Mouse (Mus musculus): ENCODE data around the gene Dgcr8.
"Not testable (repeated sequence)": the region's sequence is repeated elsewhere in the genome, so short reads cannot be mapped to it uniquely, and the experiment has no call there.

The Dgcr8 gene

DNA sequence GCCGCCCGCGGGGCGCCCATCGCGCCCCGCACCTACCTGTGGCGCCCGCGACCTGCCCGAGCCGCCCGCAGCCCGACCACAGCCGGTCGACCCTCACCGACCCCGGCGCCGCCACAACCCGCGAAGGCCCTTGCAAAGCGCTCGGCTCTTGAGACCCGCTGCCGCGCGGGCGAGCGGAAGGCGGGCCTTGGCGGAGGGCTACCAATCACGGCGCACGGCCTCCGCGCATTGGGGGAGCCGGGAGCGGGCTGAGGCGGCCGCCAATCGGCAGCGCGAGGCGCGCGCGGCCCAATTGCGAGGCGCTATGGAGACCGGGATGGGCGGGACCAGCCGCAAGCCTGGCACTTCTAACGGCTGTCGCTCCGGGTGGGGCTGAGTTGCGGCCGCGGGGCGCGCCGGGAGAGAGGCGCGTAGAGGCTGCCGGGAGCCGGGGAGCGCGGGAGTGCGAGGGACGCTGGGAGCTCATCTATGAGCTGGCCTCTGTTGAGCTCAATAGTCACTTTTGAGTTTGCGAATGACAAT lies at the start of gene Dgcr8:
Dgcr8 (minus strand) TSS at position 180 of the 522 bp plus-strand sequence.
- DNase-seq (ENCODE audit: low read depth, low spot score), result peak; percentile 97

DNA sequence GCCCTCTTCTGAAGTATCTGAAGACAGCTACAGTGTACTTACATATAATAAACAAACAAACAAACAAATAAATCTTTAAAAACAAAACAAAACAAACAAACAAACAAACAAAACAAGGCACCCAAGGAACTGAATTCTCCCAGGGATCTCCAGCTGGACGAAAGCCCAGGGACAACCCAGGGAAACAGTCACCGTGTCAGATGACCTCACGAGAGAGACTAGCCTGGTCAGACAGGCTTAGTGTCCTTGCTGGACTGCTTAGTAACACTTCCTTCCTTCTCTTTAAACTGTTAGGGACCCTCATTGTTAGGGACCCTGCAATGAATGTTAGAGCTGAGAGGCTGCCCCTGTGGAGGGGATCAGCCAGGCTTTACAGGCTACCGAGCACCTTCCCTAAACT lies 48.2 kb upstream of the Dgcr8 start:
- DNase-seq (ENCODE audit: low read depth, low spot score), result no peak

DNA sequence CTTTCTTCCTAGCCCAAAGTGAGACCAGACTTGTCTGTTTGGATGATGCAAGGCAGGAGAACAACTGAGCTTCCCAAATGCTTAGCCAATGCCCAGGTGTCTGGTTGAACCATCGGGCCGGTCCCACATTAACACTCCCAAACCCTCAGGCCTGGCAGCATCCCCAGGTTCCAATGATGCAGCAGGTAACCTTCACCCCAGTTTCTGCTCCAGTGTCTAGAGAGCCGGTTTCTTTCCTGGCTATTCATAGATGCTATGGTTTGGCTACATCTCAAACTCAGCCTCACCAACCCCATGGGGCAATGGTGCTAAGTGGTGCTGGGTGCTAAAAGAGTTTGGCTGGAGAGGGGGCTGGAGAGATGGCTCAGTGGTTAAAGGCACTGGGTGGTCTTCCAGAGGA lies 46.9 kb upstream of the Dgcr8 start:
- no peak for DNase-seq (ENCODE audit: low read depth, low spot score)

DNA sequence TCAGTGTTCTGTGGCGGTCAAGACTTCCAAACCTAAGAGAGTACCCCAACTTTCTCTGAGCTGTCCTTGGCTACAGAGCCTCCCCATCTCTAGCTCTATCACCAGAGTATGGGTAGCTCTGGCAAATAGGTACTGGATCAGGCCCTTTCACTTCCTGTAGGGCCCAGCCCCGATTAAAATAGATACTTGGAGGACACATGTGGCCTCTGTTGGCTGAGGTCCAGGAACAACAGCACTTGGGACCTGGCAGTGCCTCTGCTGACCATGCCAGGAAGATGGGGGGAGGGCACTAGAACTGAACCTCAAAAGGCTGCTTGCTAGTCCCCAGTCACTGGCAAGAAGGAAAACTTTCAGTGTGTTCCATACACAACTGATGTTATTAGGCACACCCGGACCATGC lies 44.9 kb upstream of the Dgcr8 start:
- no peak for DNase-seq (ENCODE audit: low read depth, low spot score)

DNA sequence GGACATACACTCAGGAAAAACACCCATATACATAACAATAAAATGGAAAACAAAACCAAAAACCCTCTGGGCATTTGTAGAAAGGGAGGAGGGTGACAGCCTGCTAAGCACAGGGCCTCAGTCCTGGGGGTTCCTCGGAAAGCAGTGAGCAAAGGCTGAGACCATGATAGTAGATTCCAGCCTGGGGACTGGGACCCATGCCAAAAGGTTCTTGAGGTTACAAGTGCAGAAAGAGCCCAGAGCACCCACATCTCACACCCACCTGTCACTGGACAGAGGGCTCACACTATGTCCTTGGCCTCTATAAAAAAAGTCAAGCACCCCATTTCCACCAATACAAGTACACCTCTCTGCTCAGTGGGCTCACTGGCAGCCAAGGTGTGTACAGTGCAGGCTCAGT lies 39.5 kb upstream of the Dgcr8 start:
- DNase-seq (ENCODE audit: low read depth, low spot score), result no peak

DNA sequence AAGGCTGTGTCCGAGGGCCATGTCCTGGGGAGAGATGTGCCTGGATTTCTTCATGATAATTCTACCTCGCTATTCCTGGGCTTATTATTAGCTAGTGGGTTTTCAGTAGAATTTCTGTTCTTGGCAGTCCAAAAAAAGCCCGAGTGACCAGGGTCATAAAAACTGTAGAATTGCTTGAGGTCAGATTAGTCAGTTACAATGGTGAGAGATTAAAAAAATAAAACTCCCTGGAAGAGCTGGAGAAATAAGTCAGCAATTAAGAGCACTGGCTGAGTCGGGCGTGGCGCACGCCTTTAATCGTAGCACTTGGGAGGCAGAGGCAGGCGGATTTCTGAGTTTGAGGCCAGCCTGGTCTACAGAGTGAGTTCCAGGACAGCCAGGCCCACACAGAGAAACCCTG lies 38.9 kb upstream of the Dgcr8 start:
- no peak for DNase-seq (ENCODE audit: low read depth, low spot score)

DNA sequence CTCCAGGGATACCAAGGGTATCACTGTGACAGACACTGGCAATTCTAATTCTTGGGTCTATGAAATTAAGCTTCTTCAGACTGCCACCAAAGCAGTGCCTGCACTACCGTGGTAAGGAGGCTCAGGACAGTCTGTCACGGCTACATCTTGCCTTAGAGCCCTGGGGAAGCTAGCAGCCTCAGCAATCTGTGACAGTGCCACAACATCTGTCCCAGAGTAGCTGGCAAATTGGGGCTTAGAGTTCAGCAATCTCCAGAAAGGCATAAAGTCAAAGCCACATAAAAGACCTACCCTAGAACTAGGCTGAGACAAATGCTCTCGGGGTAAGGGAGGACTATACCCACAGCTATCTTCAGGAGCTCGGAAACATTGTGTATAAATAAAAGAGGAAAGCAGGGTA lies 36.7 kb upstream of the Dgcr8 start:
- DNase-seq (ENCODE audit: low read depth, low spot score), result no peak

DNA sequence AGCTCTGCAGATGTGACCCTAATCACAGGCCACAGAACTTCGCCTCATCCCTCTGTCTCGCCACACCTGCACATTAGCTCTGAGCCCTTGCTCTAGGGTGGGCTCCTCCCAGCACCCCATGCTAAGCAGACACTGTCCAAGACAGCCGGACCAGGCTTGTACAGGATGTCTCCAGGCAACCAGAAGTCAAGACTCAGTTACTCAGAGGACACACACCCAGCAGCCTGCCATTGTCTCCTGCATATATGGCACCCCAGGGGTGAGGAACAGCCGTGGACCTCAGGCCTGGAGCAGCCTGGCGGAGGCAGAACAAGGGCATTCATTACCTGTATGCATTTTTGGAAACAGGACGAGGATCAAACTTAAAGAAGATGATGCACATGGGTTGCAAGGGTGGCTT lies 35.0 kb upstream of the Dgcr8 start:
- DNase-seq (ENCODE audit: low read depth, low spot score), result no peak

DNA sequence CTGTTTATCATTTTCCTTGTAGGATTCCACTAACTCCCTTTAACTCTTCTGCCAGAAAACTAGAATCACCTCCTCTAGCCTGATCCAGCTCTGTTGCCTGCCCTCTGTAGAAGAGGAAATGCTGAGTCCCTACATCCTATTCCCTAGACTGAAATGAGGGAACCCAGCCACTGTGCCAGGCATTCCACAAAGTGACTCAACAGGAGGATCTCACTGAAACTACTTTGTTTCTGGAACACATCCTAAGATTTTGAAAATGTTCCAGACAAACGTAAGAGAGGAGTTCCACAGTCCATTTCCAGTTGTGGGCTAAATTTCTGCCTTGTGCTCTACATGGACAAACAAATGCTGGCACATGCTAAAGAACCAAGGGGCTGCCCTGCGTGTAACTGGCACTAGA lies 34.4 kb upstream of the Dgcr8 start:
- no peak for DNase-seq (ENCODE audit: low read depth, low spot score)

DNA sequence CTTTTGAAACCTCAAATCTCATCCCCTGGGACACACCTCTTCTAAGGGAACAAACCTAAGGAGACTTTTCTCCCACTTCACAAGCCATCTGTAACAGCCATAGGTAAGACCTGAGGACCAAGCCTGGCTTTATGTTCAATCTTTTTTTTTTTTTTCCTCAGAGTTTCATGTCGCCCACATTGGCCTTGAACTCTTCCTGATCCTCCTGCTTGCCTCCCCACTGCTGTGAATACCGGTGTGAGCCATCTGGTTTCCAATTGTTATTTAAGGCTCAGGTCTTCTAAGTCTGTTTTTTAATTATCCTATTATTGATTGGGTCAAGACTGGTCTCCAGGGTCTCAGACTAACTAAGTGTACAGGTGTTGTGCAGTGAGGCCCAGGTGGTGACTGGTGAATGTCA lies 32.4 kb upstream of the Dgcr8 start:
- no peak for DNase-seq (ENCODE audit: low read depth, low spot score)

DNA sequence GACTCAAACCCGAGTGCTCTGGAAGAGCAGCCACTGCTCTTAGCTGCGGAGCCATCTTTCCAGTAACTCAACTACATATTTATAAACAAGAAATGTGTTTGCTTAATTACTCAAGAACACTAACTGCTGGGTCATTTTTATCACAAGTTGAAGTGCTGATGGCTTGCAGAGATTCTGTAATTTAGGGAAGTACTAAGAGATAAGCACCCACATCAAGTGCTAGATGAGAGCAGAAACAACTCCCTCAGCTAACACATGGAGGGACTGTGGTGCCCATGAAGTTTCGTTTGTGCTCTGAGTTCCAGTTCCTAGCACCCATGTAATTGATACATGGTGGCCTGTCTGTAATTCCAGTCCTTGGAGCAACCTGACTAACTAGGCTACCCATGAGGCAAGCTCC lies 29.9 kb upstream of the Dgcr8 start:
- DNase-seq (ENCODE audit: low read depth, low spot score), result no peak

DNA sequence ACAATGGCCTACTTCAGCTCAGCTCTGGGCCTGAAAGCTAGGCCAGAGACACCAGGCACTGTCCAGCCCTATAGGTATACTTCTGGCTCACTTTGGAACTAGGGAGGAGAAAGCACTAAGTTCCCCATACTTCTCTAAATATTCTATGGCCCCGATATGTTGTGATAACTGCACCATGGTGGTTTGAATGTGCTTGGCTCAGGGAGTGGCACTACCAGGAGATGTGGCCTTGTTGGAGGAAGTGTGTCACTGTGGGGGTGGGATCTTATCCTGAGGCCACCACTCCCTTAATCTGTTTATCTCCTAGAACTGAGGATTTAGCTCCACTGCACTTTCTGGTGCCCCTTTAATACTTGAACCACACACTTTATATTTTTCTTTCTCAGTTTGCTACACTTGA lies 19.1 kb upstream of the Dgcr8 start:
- DNase-seq (ENCODE audit: low read depth, low spot score), result no peak

DNA sequence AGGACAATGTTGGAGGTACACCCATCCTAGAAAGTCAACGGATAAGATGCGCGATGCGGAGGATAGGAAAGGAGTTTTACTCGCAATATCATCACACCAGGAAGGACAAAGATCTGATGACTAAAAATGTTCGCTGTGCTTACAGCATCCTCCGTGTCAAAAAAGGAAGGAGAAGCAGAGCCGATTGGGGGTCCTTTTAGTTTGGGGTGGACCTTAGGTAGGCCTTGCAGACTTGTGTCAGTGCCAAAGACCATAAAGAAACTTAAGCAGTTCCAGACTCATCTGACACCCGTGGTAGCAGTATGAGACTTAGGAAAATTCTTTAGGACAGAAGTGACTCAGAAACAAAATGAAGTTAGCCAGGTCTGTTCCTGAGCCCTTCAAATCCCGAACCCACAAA lies 568 bp upstream of the Dgcr8 start:
- DNase-seq (ENCODE audit: low read depth, low spot score), result not testable (repeated sequence)

DNA sequence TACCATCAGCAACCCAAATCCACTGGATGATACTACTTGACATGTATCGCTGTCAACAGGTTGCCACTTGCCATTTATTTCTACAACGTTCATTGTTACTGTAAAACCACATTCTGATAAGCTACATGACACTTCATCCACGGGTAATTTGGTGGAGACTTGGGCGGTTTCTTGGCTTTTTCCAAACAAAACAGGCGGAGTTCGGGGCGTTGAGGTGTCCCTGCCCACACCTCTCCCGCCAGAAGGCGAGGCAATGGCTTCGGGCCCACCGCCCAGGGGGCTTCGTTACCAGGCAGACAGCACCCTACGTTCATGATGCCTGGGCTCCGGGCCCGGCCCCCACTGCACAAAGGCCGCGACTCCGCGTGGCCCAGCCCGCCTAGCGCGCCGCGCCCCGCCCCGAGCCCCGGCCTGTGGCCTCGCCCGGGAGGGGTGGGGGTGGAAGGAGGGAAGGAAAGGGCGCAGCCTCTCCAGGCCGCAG lies 425 bp downstream of the Dgcr8 start:
- no peak for DNase-seq (ENCODE audit: low read depth, low spot score)

DNA sequence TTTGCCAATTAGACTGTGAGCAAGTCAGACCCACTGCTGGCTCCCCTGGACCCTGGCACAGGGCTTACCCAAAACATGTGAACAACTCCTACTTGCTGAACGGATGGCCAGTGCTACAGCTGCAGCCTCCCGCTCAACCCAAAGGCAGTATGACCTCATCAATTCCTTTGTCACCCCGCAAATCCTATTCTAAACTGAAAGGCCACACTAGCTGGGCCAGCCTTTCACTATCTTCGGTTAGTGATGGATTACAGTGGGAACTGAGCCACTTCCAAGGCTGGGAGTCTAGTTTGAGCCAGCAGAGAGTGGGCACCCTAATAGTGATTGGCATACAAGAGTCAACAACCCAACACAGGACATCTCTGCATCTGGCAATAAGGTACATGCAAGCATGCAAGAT lies 880 bp downstream of the Dgcr8 start:
- DNase-seq (ENCODE audit: low read depth, low spot score), result peak; percentile 21

DNA sequence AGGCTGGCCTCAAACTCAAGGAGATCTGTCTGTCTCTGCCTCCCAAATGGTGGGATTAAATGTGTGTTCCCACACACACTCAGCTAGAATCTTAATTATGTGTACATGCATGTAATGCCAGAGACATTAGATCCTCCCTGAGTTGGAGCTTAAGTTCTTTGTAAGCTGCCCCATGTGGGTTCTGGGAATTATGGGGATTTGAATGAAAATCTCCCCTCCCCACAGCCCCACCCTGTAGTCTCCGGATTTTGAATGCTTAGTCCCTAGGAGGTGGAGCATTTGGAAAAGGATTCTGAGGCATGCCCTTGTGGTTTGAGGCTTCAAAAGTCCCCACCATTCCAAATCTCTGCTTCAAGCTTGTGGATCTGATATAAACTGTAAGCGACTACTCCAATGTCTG lies 13.9 kb downstream of the Dgcr8 start:
- DNase-seq (ENCODE audit: low read depth, low spot score), result no peak

DNA sequence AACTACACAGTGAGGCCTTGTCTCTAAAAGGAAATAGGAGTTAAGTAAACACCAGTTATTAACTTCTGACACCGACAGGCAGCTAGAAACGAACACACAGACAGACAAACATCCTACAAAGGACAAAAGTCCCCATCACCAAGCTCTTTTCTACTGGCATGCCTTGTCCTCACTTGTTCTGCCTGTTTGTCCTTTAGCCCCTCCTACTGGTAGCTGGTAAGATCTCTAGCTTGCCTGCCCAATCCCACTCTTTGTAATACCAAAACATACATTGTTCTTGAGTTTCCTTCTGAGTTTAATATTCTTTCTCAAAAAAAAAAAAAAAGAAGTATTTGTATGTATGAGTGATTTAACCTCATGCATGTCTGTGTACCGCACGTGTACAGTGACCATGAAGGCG lies 20.9 kb downstream of the Dgcr8 start:
- no peak for DNase-seq (ENCODE audit: low read depth, low spot score)

DNA sequence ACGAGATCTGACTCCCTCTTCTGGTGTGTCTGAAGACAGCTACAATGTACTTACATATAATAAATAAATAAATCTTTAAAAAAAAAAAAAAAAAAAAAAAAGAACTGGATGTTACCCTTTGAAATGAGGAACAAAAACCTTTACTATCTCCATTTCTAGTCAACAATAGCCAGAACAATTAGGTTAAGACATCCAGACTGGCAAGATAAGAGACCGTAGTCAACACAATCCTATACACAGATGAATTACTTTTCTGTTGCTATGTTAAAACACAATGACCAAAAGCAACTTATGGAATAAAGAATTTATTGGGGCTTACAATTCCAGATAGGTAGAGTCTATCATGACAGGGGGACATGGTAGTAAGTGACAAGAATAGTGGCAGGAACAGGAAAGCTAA lies 24.0 kb downstream of the Dgcr8 start:
- no peak for DNase-seq (ENCODE audit: low read depth, low spot score)

DNA sequence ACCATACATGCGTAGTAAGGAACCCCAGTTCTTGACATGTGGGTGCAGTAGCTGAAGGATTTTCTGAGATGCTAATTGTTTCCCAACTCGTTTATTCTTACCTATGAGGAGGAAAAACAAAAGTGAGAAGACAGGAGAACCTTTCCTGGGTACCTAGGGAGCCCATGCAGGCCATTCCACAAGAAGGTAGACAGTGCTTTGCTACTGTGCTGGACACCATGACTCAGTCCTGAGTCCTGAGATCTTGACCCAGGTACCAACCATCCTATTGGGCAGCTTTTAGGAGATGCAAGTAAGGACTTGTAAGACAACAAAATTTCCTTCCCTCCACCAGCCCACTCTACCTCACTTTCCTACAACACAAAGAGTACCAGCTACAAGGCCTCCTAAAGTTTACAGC lies 30.8 kb downstream of the Dgcr8 start, which contains the start of gene Gm49776:
Gm49776 (minus strand) TSS at position 101 of the 400 bp plus-strand sequence.
- DNase-seq (ENCODE audit: low read depth, low spot score), result no peak

DNA sequence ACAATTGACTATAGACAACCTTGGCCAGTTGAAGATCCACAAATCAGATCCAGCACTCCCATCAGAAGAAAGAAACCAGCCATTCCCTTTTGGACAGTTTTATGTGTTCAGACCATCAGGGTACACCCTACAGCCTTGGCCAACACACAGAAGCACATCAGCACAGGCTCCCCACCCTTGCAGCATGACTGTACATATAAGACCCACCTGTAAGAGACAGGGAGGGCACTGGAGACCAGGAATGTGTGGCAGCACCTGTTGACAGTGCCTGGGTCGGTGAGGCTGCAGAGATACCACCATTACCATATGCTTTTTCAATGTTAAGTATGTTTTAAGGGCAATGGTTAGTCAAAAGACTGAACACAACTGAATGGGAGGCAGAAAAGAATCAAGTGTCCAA lies 35.2 kb downstream of the Dgcr8 start:
- no peak for DNase-seq (ENCODE audit: low read depth, low spot score)

DNA sequence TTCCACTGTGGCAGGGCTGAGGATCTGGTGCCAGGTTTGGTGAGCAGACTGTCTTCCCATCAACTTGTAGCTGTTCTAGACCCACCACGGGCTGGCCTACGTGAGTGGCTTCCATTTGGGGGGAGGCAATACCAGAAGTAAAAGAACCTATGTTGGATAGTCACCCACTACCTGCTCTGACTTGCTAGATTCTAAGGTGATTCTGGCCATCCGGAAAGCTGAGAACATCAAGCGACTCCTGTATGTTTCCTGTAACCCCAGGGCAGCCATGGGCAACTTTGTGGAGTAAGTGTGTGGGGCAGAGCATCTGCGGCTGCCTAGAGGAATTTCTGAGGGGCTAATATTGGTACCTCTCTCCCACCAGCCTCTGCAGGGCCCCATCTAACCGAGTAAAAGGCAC lies 36.3 kb downstream of the Dgcr8 start:
- no peak for DNase-seq (ENCODE audit: low read depth, low spot score)

DNA sequence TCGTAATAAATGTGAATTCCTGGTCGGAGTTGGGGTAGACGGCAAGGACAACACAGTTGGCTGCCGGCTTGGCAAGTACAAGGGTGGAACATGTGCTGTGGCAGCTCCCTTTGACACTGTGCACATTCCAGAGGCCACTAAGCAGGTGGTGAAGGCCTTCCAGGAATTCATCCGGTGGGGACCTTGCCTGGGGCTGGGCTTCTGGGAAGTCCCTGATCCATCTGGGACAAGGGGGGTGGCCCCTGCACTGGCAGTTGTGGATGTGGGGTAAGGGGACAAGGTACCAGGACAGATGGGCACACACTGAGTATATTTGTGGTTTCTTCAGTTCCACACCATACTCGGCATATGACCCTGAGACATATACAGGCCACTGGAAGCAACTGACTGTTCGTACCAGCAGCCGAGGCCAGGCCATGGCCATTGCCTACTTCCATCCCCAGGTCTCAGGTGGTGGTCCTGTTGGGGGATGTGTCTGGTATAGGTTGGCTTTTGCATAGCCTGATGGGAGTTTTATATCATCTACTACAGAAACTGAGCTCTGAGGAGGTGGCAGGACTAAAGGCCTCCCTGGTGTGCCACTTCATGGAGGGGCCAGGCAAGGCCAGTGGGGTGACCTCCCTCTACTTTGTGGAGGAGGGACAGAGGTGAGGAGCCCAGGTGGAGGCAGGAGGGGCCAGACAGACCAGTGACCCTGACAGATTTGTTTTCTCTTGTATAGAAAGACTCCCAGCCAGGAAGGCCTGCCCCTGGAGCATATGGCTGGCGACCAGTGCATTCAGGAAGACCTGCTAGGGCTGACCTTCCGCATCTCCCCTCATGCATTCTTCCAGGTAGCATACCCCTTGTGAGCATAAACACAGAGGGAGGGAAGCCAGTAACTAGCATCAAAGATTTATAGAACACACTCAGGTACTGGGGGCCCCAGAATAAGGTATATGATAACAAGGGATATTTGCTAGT lies 37.9 kb downstream of the Dgcr8 start:
- no peak for DNase-seq (ENCODE audit: low read depth, low spot score)

DNA sequence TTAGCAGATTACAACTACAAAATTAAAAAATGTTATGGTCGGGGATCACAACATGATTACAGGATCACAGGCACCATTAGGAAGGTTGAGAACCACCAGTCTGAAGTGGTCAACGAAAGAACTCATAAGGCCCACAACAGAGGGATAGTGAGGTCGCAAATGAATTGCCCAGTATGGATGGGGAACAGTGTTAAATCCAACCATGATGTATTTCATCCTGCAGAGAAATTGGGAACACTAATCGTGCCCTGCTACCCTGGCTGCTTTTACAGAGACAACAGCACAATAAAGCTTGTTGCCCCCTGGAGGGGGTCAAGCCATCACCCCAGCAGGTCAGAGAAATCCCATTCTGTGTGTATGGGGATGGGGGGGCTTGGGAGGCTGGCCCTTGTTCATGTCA lies 38.8 kb downstream of the Dgcr8 start:
- DNase-seq (ENCODE audit: low read depth, low spot score), result no peak

Measured in forelimb bud, embryonic 11.5 days (tissue).